Mouse (Mus musculus): ENCODE results near the gene Omd. TPM values are rescaled to one million over a fixed set of nuclear protein-coding genes. Genes with fewer than 3 reads are reported as not detected.

Gene Omd
- 0.40 and 0.43 TPM in 2 replicates for polyA plus RNA-seq (2015; fragmentation: Nextera tagmentation; extraction: Ambion mirVana)

DNA sequence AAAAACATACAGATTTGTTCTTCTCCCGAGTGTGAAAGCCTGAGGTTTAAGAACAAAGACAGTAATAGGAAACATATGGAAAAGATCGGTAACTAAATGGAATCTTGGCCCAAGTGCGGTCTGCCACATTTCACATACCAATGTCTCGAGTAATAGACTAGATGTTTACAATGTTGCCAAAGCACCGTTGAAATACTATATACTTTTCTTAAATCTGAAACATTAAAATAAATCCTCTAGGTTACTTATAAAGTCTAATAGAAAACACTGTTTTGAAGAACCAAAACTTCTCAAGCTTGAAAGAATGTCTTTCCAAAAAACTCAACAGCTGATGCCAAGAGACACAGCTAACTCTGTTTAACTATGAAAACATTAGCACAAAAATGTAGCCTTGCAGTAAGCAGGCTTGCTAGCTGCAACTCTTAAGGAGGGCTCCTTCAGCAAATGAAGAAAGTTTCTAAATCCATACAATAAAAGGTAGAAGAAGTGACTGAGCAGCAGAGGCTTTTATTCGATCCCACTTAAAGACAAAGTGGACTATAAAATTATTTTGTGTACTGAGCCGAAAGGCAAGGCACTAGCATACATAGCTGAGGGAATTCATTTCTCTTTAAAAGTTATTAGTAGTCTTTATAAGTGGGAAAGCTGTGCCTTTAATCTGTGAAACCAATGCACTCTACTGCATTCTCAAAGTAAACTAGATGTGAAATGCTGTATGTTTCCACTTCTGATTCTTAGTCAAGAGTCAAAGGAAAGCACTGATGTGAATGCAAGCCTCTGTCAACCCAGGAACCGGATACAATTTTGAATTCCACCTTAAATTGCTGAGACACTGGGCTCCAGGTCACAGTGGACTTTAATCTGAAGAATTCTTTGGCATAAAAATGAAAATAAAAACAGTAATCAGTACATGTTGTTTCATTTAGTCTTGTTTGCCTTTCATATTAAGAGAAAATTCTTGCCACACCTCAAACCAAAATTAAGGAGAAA, at the start of gene Omd:
Gene Omd (plus strand): TSS at position 922 of the 990 bp plus-strand sequence.
- Histone ChIP-seq H3K36me3 (no peaks in the 10 kb centered on the region), H3K4me1 (replicated peaks) (no peaks in the 10 kb centered on the region), H3K27ac (no peak within 1 kb of the TSS), H3K4me3 (replicated peaks) (no peak within 1 kb of the TSS), H3K9me3 (no peaks in the 10 kb centered on the region), H3K27me3 (no peaks in the 10 kb centered on the region), H3K9ac (replicated peaks) (no peak within 1 kb of the TSS), H3K4me2 (replicated peaks) (no peak within 1 kb of the TSS)
- WGBS = 84% methylated on average over 8 of the region's 8 CpGs
- ATAC-seq = no peak

DNA sequence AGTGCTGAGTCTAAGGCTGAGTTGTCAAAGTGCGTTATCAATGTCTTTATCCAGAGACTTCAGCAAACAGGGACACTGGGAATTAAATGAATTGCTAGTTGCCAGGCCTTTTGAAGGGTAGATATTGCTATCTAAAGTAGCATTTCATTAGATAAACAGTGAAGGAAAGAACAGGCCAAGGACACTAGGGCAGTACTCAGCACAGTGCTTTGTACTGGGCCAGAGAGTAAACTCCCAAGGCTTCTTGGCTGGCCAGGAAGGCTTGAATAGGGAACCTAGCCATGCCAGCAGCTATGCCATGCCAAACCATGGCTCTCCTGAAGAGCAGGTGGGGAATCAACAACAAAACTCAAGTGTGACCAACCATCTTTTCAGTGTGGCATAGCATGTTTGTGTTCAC, 45.3 kb upstream of the Omd start:
- Histone ChIP-seq H3K4me3 (replicated peaks) (no peak overlapping the region), H3K27ac (no peak overlapping the region), H3K27me3 (no peaks in the 10 kb centered on the region), H3K9ac (replicated peaks) (no peak overlapping the region), H3K4me2 (replicated peaks) (no peak overlapping the region), H3K9me3 (no peaks in the 10 kb centered on the region), H3K4me1 (replicated peaks) (no peaks in the 10 kb centered on the region), H3K36me3 (no peaks in the 10 kb centered on the region)
- ATAC-seq = no peak
- WGBS = 98% methylated on average over 1 of the region's 1 CpGs

DNA sequence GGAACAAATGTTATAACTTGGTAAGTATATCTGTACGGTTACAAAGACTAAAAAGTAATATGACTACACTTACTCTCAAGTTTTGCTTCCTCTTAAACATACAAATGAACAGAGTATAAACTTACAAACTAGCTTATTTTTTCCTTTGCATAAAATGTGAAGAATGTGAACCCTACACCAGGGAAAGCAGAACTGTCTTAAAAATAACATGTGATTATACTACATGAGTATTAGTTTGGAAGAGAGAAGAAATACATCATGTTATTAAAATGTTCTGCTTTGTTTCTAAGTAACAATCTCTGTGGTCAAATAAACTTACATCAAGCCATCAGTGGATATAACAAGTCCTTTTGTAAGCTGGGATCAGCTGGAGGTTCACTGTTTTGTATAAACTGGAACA, 43.6 kb upstream of the Omd start:
- H3K27ac ChIP-seq = no peak overlapping the region
- H3K4me1 ChIP-seq (replicated peaks) = no peaks in the 10 kb centered on the region
- H3K9me3 ChIP-seq = no peaks in the 10 kb centered on the region
- H3K36me3 ChIP-seq = no peaks in the 10 kb centered on the region
- no peak for ATAC-seq
- no peak overlapping the region for H3K4me2 ChIP-seq (replicated peaks)
- H3K4me3 ChIP-seq (replicated peaks) = no peak overlapping the region
- H3K27me3 ChIP-seq = no peaks in the 10 kb centered on the region
- 90% methylated on average over 1 of the region's 1 CpGs for WGBS
- H3K9ac ChIP-seq (replicated peaks) = no peak overlapping the region

DNA sequence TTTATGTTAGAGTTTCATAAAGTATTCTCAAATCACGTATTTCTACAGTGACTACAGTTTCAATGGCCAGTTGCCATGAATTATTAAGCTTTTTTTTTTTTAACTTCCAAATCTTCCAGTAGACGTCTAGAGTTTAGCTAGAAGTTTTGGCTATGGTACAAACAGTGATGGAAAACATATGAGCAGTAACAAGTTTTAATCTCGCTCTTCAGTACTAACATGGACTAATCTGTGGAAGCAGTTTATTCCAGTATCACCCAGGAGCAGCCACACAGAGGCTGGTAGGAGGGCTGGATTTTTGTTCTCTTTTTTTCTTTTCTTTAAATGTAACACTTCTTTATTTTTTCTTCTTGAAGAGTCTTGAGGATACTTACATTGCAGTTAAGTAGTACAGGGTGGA, 38.0 kb upstream of the Omd start, which contains the start of gene Aspn:
Gene Aspn (plus strand): TSS at position 165 of the 400 bp plus-strand sequence.
- WGBS = 89% methylated on average over 3 of the region's 3 CpGs
- no peak within 1 kb of the TSS for H3K4me3 ChIP-seq (replicated peaks)
- no peaks in the 10 kb centered on the region for H3K36me3 ChIP-seq
- no peaks in the 10 kb centered on the region for H3K9me3 ChIP-seq
- H3K4me2 ChIP-seq (replicated peaks) = no peak within 1 kb of the TSS
- ATAC-seq = no peak
- H3K9ac ChIP-seq (replicated peaks) = no peak within 1 kb of the TSS
- no peak within 1 kb of the TSS for H3K27ac ChIP-seq
- H3K4me1 ChIP-seq (replicated peaks) = no peaks in the 10 kb centered on the region
- H3K27me3 ChIP-seq = no peaks in the 10 kb centered on the region

DNA sequence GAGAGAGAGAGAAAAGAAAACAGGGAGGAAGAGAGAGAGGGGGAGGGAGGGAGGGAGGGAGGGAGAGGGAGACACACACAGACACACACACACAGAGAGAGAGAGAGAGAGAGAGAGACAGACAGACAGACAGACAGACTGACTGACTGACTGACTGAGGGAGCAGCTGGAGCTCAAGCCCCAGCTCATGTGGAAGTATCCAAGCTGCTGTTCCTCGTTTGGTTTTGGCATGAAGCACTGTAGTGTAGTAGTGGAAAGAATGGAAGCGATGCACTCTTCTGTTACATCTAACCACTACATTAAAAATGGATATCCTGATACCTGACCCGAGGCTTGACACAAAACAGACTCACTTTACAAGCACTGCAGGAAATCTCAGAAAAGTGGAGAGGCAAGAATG, 36.6 kb upstream of the Omd start:
- 80% methylated on average over 3 of the region's 3 CpGs for WGBS

DNA sequence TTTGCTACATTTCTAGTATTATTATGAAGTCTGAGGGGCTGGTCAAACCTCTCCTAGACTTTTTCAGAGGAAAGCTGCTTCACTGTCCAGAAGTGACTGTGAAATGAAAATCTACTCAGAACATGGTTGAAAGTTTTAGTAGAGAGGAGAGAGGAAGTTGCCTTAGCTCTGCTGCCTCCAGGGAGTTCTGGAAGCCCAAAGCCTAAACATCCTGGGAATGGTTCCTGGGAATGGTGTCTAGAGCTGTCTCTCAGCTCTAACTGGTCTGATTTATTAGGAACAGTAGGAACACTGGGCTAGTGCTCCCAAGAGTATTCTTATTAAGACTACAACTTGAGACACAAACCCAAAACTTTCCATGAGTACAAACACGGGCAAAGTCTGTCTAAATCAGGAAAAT, 35.7 kb upstream of the Omd start:
- ATAC-seq = no peak
- Histone ChIP-seq H3K9me3 (no peaks in the 10 kb centered on the region), H3K27ac (no peak overlapping the region), H3K9ac (replicated peaks) (no peak overlapping the region), H3K27me3 (no peaks in the 10 kb centered on the region), H3K4me2 (replicated peaks) (no peak overlapping the region), H3K36me3 (no peaks in the 10 kb centered on the region), H3K4me1 (replicated peaks) (no peaks in the 10 kb centered on the region), H3K4me3 (replicated peaks) (no peak overlapping the region)
- 89% methylated on average over 1 of the region's 1 CpGs for WGBS

More for the DNA sequence above, 36.6 kb upstream of the Omd start:
- H3K4me3 ChIP-seq (replicated peaks) = no peak overlapping the region
- ATAC-seq = no peak
- H3K36me3 ChIP-seq = no peaks in the 10 kb centered on the region
- no peak overlapping the region for H3K9ac ChIP-seq (replicated peaks)
- H3K4me2 ChIP-seq (replicated peaks) = no peak overlapping the region
- H3K4me1 ChIP-seq (replicated peaks) = no peaks in the 10 kb centered on the region
- no peaks in the 10 kb centered on the region for H3K9me3 ChIP-seq
- H3K27ac ChIP-seq = no peak overlapping the region
- H3K27me3 ChIP-seq = no peaks in the 10 kb centered on the region

DNA sequence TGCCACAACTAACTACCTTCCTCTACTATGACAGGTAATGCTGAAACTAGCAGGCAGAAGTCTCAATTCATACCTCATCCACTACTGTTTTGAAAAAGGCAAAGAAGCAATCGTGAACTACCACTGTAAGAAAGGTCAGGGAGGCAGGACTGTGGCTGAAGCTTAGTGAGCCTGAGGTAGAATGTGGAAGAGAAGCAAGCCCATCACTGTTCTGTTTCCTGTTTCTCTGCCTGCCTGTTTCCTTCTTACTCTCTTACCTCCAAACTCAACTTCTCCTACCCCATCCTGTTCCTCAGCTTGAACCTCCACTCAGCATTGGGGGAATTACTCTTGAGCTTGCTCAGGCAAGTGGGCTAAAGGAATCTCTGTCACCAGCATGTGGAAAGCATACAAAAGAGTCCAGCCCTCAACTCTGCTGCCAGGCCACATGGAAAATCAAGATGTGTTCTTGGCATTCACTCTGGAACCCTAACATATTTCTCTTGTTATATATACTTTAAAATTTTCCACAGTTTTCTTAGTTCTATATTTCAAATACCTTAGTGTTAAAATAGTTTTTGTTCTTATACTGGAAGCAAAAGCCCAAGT, 34.6 kb upstream of the Omd start:
- WGBS = 84% methylated on average over 1 of the region's 1 CpGs
- Histone ChIP-seq H3K4me2 (replicated peaks) (no peak overlapping the region), H3K4me1 (replicated peaks) (no peaks in the 10 kb centered on the region), H3K9me3 (no peaks in the 10 kb centered on the region), H3K27me3 (no peaks in the 10 kb centered on the region), H3K36me3 (no peaks in the 10 kb centered on the region), H3K4me3 (replicated peaks) (no peak overlapping the region), H3K9ac (replicated peaks) (no peak overlapping the region), H3K27ac (no peak overlapping the region)
- no peak for ATAC-seq

DNA sequence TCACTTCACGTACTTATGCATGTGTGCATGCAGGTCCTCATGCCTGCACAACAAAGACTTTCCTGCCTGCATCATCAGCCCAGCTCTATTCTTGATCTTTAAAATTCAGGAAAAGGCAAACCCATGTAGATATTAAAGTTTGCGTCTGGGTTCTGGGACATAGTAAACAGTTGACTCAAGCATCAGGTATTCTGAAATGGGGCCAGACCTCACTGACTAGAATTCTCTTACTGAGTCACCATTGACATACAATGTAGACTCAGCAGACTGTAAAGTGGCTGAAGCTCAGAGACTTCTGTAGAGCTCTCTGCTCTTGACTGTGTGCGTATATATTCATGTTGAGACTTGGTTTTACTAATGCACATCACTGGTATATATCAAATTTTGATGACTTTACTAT, 32.6 kb upstream of the Omd start:
- H3K9ac ChIP-seq (replicated peaks) = no peak overlapping the region
- 94% methylated on average over 3 of the region's 3 CpGs for WGBS

DNA sequence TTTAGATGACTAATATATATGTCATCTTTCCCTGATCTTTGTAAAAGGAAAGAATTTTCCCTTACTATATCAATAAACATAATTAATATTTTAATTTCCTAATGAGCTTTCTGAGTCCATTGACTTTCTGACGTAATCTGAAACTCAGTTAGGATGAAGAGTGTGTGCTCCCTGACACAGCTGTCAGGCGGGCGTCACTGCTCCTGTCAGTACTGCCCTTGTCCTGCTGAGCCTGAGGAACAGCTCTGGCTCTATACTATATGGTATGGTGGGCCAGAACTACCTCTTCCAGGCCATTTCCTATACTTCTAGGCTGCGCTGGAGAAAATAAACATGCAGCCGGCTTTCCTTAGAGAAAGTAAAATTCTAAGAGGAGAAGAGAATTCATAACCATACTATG, 27.7 kb upstream of the Omd start:
- Histone ChIP-seq H3K9ac (replicated peaks) (no peak overlapping the region), H3K4me2 (replicated peaks) (no peak overlapping the region), H3K36me3 (no peaks in the 10 kb centered on the region), H3K27ac (no peak overlapping the region), H3K27me3 (no peaks in the 10 kb centered on the region), H3K4me1 (replicated peaks) (no peaks in the 10 kb centered on the region), H3K9me3 (no peaks in the 10 kb centered on the region), H3K4me3 (replicated peaks) (no peak overlapping the region)
- no peak for ATAC-seq
- WGBS = 87% methylated on average over 5 of the region's 5 CpGs

More for the DNA sequence above, 32.6 kb upstream of the Omd start:
- Histone ChIP-seq H3K27ac (no peak overlapping the region), H3K27me3 (no peaks in the 10 kb centered on the region), H3K4me3 (replicated peaks) (no peak overlapping the region), H3K4me1 (replicated peaks) (no peaks in the 10 kb centered on the region), H3K4me2 (replicated peaks) (no peak overlapping the region), H3K36me3 (no peaks in the 10 kb centered on the region), H3K9me3 (no peaks in the 10 kb centered on the region)
- no peak for ATAC-seq

DNA sequence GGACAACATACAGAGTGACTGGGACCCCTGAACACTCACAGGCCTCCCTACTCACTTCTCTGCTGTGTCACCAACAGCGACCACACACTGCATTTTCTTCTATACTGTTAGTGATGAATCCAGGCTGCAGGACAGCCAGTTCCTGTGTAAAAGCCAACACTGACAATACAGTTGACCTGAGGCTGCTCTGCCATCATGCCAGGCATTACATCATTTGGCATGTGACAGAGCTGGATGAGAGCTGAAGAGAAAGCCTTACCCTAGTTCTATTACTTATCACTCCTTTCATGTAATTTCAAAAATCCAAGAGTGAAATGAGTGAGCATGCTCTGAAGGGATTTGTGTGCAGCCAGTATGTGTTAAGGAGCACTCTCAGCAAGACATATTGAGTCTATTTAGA, 26.1 kb upstream of the Omd start:
- 71% methylated on average over 1 of the region's 1 CpGs for WGBS
- Histone ChIP-seq H3K4me2 (replicated peaks) (no peak overlapping the region), H3K9me3 (no peaks in the 10 kb centered on the region), H3K27me3 (no peaks in the 10 kb centered on the region), H3K9ac (replicated peaks) (no peak overlapping the region), H3K4me1 (replicated peaks) (no peaks in the 10 kb centered on the region), H3K36me3 (no peaks in the 10 kb centered on the region), H3K27ac (no peak overlapping the region), H3K4me3 (replicated peaks) (no peak overlapping the region)
- ATAC-seq = no peak

DNA sequence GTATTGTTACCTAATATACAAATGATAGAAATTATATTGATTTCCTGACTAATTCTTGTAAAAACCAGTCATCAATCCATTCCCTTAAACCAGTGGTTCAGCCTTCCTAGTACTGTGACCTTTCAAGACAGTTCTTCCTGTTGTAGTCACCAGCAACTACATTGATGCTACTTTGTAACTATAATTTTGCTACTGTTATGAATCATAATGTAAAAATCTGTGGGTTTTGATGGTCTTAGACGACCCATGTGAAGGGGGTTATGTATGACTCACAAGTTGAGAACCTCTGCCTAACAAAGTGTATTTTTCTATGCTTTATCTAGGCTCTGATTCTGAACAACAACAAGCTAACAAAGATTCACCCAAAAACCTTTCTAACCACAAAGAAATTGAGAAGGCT, 25.3 kb upstream of the Omd start:
- Histone ChIP-seq H3K4me3 (replicated peaks) (no peak overlapping the region), H3K4me2 (replicated peaks) (no peak overlapping the region), H3K9me3 (no peaks in the 10 kb centered on the region), H3K27ac (no peak overlapping the region), H3K9ac (replicated peaks) (no peak overlapping the region), H3K36me3 (no peaks in the 10 kb centered on the region), H3K4me1 (replicated peaks) (no peaks in the 10 kb centered on the region), H3K27me3 (no peaks in the 10 kb centered on the region)
- 79% methylated on average over 1 of the region's 1 CpGs for WGBS
- ATAC-seq = no peak

DNA sequence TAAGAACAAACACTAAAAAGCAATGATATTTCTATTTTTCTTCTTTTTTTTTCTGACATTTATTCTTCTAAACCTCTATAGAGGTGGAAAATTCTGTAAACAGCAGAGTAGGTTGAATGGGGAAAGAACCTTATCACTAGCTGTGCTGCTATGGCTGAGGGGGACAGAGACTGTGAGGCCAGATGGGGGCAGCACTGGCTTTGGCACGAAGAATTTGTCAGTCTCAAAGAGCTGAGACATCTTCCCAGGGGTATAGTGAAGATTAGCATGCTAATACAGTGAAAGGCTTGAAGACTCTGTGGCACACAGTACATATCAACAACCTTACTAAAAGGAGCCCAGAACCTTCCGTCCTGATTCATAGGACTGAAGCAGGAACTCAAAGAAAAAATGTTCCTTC, 23.1 kb upstream of the Omd start:
- Histone ChIP-seq H3K9ac (replicated peaks) (no peak overlapping the region), H3K4me1 (replicated peaks) (no peaks in the 10 kb centered on the region), H3K4me2 (replicated peaks) (no peak overlapping the region), H3K4me3 (replicated peaks) (no peak overlapping the region), H3K36me3 (no peaks in the 10 kb centered on the region), H3K27me3 (no peaks in the 10 kb centered on the region), H3K9me3 (no peaks in the 10 kb centered on the region), H3K27ac (no peak overlapping the region)
- WGBS = 27% methylated on average over 2 of the region's 2 CpGs
- no peak for ATAC-seq
